Mouse (Mus musculus): ENCODE results near the gene Gal3st2b. TPM values are rescaled to one million over a fixed set of nuclear protein-coding genes. Genes with fewer than 3 reads are reported as not detected.
"Not testable (repeated sequence)": the region's sequence is repeated elsewhere in the genome, so short reads cannot be mapped to it uniquely, and the experiment has no call there.

The Gal3st2b gene
- not detected in 2 replicates for polyA plus RNA-seq (2016; fragmentation: Nextera tagmentation; extraction: Ambion mirVana)

DNA sequence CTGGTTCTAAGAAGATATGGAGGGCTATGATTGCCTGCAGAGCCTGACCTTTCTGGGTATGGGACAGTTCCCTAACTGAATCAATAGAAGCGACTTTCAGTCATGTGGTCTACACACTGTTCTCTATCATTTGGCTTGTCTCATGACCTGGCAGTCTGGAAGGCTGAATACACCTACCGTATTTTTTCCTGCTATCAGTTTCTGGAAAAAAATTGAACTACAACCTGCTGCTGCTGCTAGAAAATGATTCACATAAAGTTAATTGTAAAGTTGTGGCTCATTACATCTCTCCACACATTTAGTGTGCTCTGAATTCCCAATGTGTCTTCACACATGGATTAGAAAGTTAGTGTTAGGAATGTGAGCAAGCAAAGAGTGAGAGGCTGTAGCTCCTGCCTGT is at the start of gene Gal3st2b:
Gal3st2b (plus strand) TSS at position 301 of the 400 bp plus-strand sequence.
- DNase-seq (ENCODE audit: extremely low spot score, low spot score); H3K27me3 ChIP-seq (ENCODE audit: poor library complexity, severe bottlenecking); H3K4me3 ChIP-seq; H3K9me3 ChIP-seq; H3K4me1 ChIP-seq; H3K27ac ChIP-seq; H3K36me3 ChIP-seq (replicated peaks): not testable (repeated sequence)
- WGBS = 86% methylated on average over 2 of the region's 2 CpGs

- not testable (repeated sequence) for H3K9me3 ChIP-seq; H3K36me3 ChIP-seq (replicated peaks)
- 69% methylated on average over 1 of the region's 1 CpGs for WGBS
These were observed 46.5 kb upstream of the Gal3st2b start for GRCm38 (mm10) chr1:93871594-93872105.

DNA sequence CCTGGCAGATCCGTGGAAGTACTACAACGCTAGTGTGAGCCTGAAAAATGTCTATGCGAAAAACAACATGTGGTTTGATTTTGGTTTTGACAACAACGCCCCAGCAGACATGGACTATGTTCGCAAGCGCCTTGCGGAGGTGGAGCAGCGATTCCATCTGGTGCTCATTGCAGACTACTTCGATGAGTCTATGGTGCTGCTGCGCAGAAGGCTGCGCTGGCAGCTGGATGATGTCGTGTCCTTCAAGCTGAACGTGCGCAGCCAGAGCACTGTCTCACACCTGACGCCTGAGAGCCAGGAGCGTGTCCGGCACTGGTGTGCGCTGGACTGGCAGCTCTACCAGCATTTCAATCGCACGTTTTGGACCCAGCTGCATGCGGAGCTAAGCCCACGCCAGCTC is 43.7 kb upstream of the Gal3st2b start:
- not testable (repeated sequence) for H3K27ac ChIP-seq; DNase-seq (ENCODE audit: extremely low spot score, low spot score); H3K27me3 ChIP-seq (ENCODE audit: poor library complexity, severe bottlenecking); H3K9me3 ChIP-seq; H3K4me1 ChIP-seq; H3K4me3 ChIP-seq; H3K36me3 ChIP-seq (replicated peaks)
- WGBS = 95% methylated on average over 14 of the region's 22 CpGs

More at GRCm38 (mm10) chr1:93871594-93872105, 46.5 kb upstream of the Gal3st2b start:
- not testable (repeated sequence) for H3K27ac ChIP-seq; DNase-seq (ENCODE audit: extremely low spot score, low spot score); H3K4me3 ChIP-seq; H3K4me1 ChIP-seq; H3K27me3 ChIP-seq (ENCODE audit: poor library complexity, severe bottlenecking)

DNA sequence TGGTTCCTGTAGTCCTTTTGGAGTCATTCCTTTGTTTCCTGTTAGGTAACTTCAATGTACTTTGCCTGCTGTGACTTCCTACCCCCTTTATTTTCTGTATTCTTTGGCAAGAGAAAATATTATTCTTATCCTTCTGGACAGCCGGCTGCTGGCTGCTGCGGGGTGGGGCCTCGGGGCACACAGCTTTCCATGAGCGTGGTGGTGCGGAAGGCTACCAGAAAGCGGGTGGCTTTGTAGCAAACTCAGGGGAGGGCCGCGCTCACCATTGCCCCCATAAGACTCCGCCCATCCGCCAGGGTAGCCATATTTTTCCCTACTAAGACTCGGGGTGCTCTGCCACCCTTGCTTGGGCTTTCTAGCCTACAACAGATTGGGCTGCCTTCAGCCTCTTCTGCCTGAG is 36.3 kb upstream of the Gal3st2b start:
- DNase-seq (ENCODE audit: extremely low spot score, low spot score); H3K36me3 ChIP-seq (replicated peaks); H3K4me1 ChIP-seq; H3K27me3 ChIP-seq (ENCODE audit: poor library complexity, severe bottlenecking); H3K9me3 ChIP-seq; H3K4me3 ChIP-seq; H3K27ac ChIP-seq: not testable (repeated sequence)
- WGBS = no CpG with 5 or more reads among the region's 11 CpGs

DNA sequence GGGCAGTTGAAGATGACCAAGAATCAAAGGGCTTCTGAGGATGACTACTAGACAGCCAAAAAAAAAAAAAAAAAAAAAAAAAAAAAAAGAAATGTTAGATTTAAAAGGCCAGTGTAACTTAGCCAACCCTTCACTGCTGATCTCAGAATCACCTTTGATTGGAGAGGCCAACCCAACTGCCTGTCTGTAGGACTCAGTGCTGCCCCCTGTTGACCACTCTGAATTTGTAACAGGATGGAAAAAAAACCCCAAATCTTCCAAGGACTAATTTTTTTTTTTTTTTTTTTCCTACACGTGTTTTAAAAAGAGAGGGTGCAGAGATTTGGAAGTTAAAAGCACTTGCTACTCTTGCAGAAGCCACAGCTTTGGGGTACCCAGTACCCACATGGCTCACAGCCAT is 27.2 kb upstream of the Gal3st2b start:
- H3K27ac ChIP-seq; H3K4me1 ChIP-seq; H3K4me3 ChIP-seq; H3K9me3 ChIP-seq; H3K27me3 ChIP-seq (ENCODE audit: poor library complexity, severe bottlenecking); H3K36me3 ChIP-seq (replicated peaks): not testable (repeated sequence)
- DNase-seq (ENCODE audit: extremely low spot score, low spot score) = peak; percentile 3
- WGBS = 73% methylated on average over 1 of the region's 1 CpGs

DNA sequence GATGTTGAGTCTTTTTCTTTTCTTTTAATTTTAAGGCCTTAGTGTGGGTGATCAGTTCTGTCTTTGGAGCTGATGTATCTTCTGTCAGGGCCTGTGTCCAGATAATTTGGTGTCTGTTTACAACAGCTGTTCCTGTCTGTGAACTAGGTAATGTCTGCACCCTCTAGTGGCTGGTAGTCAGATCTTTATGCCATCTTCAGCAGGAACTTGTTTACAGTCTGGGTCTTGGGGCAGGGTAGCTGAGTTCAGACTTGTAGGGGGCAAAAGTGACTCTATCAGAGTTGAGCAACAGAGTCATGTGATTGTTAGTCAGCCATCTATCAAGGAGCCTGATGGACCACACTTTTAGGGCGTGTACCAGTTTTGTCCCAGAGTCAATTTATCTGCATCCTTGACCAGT is 20.7 kb upstream of the Gal3st2b start:
- H3K27ac ChIP-seq; H3K36me3 ChIP-seq (replicated peaks); DNase-seq (ENCODE audit: extremely low spot score, low spot score); H3K4me1 ChIP-seq; H3K27me3 ChIP-seq (ENCODE audit: poor library complexity, severe bottlenecking); H3K9me3 ChIP-seq; H3K4me3 ChIP-seq: not testable (repeated sequence)
- WGBS = no CpG with 5 or more reads among the region's 1 CpGs

GRCm38 (mm10) chr1:93901291-93901690 is 16.8 kb upstream of the Gal3st2b start:
- H3K27me3 ChIP-seq (ENCODE audit: poor library complexity, severe bottlenecking); H3K4me1 ChIP-seq; H3K9me3 ChIP-seq; H3K36me3 ChIP-seq (replicated peaks); H3K27ac ChIP-seq; H3K4me3 ChIP-seq; DNase-seq (ENCODE audit: extremely low spot score, low spot score): not testable (repeated sequence)
- 87% methylated on average over 5 of the region's 5 CpGs for WGBS

- not testable (repeated sequence) for H3K4me1 ChIP-seq; DNase-seq (ENCODE audit: extremely low spot score, low spot score); H3K36me3 ChIP-seq (replicated peaks); H3K27me3 ChIP-seq (ENCODE audit: poor library complexity, severe bottlenecking); H3K4me3 ChIP-seq; H3K9me3 ChIP-seq; H3K27ac ChIP-seq
- WGBS = 90% methylated on average over 3 of the region's 5 CpGs
These were observed 11.4 kb upstream of the Gal3st2b start for GRCm38 (mm10) chr1:93906690-93907089.

GRCm38 (mm10) chr1:93908977-93909586 is 9.0 kb upstream of the Gal3st2b start:
- H3K9me3 ChIP-seq; H3K4me3 ChIP-seq; H3K27me3 ChIP-seq (ENCODE audit: poor library complexity, severe bottlenecking); H3K27ac ChIP-seq; H3K4me1 ChIP-seq; H3K36me3 ChIP-seq (replicated peaks); DNase-seq (ENCODE audit: extremely low spot score, low spot score): not testable (repeated sequence)
- no CpG with 5 or more reads among the region's 11 CpGs for WGBS

DNA sequence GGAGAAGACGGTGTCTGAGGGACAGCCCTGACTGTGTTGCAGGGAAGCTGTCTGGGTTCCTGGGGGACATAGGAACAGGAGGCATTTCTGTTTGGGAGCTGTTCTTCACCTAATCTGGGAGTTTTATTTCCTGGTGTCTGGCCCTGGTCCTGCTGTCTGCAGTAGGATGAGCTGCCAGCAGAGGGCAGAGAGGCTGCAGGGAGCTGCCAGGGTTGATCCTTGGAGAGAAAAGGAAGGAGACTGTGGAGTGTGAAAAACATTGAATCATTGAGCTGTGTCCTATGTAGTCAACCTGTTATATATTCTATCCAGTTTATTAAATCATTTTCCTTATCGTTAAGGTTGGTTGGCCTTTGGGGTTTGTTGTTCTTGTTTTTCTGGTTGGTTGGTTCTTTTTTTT is 6.2 kb upstream of the Gal3st2b start:
- not testable (repeated sequence) for H3K4me3 ChIP-seq; H3K36me3 ChIP-seq (replicated peaks); H3K27me3 ChIP-seq (ENCODE audit: poor library complexity, severe bottlenecking); H3K9me3 ChIP-seq; DNase-seq (ENCODE audit: extremely low spot score, low spot score); H3K27ac ChIP-seq; H3K4me1 ChIP-seq
- 40% methylated on average over 1 of the region's 2 CpGs for WGBS

GRCm38 (mm10) chr1:93917160-93917559 is 951 bp upstream of the Gal3st2b start:
- H3K4me1 ChIP-seq; H3K9me3 ChIP-seq; H3K27me3 ChIP-seq (ENCODE audit: poor library complexity, severe bottlenecking); H3K36me3 ChIP-seq (replicated peaks); H3K4me3 ChIP-seq; DNase-seq (ENCODE audit: extremely low spot score, low spot score); H3K27ac ChIP-seq: not testable (repeated sequence)
- 93% methylated on average over 3 of the region's 3 CpGs for WGBS

DNA sequence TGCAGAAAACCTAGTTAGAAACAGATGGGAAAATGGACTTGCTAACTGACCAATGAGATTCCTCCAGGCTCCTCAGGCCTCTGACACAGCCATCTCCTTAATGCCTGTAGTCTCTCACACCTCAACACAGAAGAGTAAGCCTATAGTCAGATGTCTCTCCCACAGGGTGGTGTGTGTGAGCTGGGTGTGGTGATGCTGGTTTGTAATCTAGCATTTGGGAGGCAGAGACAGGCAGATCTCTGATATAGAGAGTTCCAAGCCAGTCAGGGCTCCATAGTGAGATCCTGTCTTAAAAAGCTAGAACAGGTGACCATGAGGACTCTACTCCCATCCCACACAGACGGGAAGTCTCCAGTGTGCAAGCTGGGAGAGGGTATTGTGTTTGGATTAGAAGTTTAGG is 664 bp downstream of the Gal3st2b start:
- WGBS = 71% methylated on average over 1 of the region's 1 CpGs
- H3K4me1 ChIP-seq; H3K9me3 ChIP-seq; H3K27ac ChIP-seq; H3K4me3 ChIP-seq; H3K36me3 ChIP-seq (replicated peaks); DNase-seq (ENCODE audit: extremely low spot score, low spot score); H3K27me3 ChIP-seq (ENCODE audit: poor library complexity, severe bottlenecking): not testable (repeated sequence)

DNA sequence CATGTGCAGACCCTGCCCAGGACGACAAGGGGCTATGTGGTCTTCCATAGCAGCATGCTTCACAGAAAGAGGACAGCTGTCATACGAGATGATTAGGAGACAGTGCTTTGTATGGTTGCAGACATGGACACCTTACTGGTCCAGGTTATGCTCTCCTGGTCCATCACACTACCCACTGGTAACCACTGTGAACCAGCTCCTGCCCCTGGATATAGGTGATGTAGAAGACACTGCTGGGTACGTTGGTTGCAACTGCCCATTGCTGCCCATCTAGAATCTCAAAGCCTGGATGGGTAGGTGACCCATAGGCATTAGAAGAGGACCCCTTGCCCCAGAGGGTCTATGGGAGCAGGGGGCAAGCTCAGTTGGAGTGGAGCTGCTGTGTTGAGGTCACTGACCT is 1.2 kb downstream of the Gal3st2b start:
- not testable (repeated sequence) for DNase-seq (ENCODE audit: extremely low spot score, low spot score); H3K4me3 ChIP-seq; H3K27ac ChIP-seq; H3K4me1 ChIP-seq; H3K36me3 ChIP-seq (replicated peaks); H3K9me3 ChIP-seq; H3K27me3 ChIP-seq (ENCODE audit: poor library complexity, severe bottlenecking)
- 74% methylated on average over 3 of the region's 3 CpGs for WGBS

GRCm38 (mm10) chr1:93922609-93923008 is 4.5 kb downstream of the Gal3st2b start:
- H3K4me3 ChIP-seq, H3K4me1 ChIP-seq: not testable (repeated sequence)
- 78% methylated on average over 3 of the region's 3 CpGs for WGBS

More at GRCm38 (mm10) chr1:93922609-93923008, 4.5 kb downstream of the Gal3st2b start:
- not testable (repeated sequence) for H3K27ac ChIP-seq; H3K36me3 ChIP-seq (replicated peaks); H3K9me3 ChIP-seq; DNase-seq (ENCODE audit: extremely low spot score, low spot score); H3K27me3 ChIP-seq (ENCODE audit: poor library complexity, severe bottlenecking)
